Mouse (Mus musculus) heart, adult 2 months (tissue): Measurements from ENCODE around the gene C1qb. TPM values are rescaled to one million over a fixed set of nuclear protein-coding genes. Genes with fewer than 3 reads are reported as not detected.

Source experiments
- DNase-seq, 2 experiments: peaks; one replicate each; pipeline ENCODE4 v3.0.0; 2021
- H3K27ac ChIP-seq: fragments of 200-600 bp; 2 replicates; pipeline ENCODE4 v1.8.1; 2022
- H3K27me3 ChIP-seq: fragments of 200-500 bp; 2 replicates; pipeline ENCODE4 v1.6.1; 2012; ENCODE audit warnings: mild to moderate bottlenecking, low read length, inconsistent platforms, mixed read lengths; ENCODE audit not compliant: control insufficient read depth, insufficient read depth
- H3K36me3 ChIP-seq: fragments of 200-500 bp; 2 replicates; pipeline ENCODE4 v1.6.1; 2012; ENCODE audit warnings: low read length, inconsistent platforms; ENCODE audit not compliant: control insufficient read depth, insufficient read depth
- H3K4me1 ChIP-seq: fragments of 200-500 bp; 2 replicates; pipeline ENCODE4 v1.6.1; 2011; ENCODE audit warnings: low read length; ENCODE audit not compliant: control insufficient read depth, insufficient read depth
- H3K4me3 ChIP-seq: fragments of 200-600 bp; 2 replicates; pipeline ENCODE4 v1.8.1; 2022
- H3K79me2 ChIP-seq: fragments of 200-500 bp; replicated peaks from 2 replicates; pipeline ENCODE4 v1.6.1; 2012; ENCODE audit warnings: mild to moderate bottlenecking, inconsistent platforms, low read length, moderate library complexity, mixed read lengths; ENCODE audit not compliant: control insufficient read depth, insufficient read depth
- H3K9ac ChIP-seq: fragments of 200-500 bp; 2 replicates; pipeline ENCODE4 v1.6.1; 2012; ENCODE audit warnings: low read depth, mild to moderate bottlenecking, control low read depth, inconsistent platforms, low read length, mixed read lengths
- CTCF ChIP-seq: fragments of 200-600 bp; IDR thresholded peaks from 2 replicates; pipeline ENCODE4 v1.8.1; 2022; ENCODE audit warnings: antibody characterized with exemption, mild to moderate bottlenecking, moderate library complexity
- EP300 ChIP-seq: fragments of 200-500 bp; IDR thresholded peaks from 2 replicates; pipeline ENCODE4 v1.6.1; 2011; ENCODE audit warnings: low read depth, low read length, control low read depth; ENCODE audit not compliant: insufficient read depth
- POLR2A ChIP-seq: fragments of 200-500 bp; IDR thresholded peaks from 2 replicates; pipeline ENCODE4 v1.6.1; 2011; ENCODE audit warnings: mild to moderate bottlenecking, low read depth, low read length, control low read depth; ENCODE audit not compliant: insufficient read depth
- WGBS: fragments of 180-500 bp; shearing (Covaris S2); methylation state at CpG from one replicate; pipeline ENCODE4 v1.1.7; 2018; 5-methylcytosine and 5-hydroxymethylcytosine counted together
- intact Hi-C: fragments of 180-260 bp; cut with DNase I; formaldehyde crosslinking; loops from one replicate; pipeline ENCODE4 v1.15.1; 2025
- polyA plus RNA-seq: library from polyadenylated mRNA; depleted of rRNA; stranded (reverse); fragments of >200 nt; gene quantifications from 2 replicates; pipeline ENCODE4 v1.2.3, GENCODE M21; 2012
- total RNA-seq, 2 experiments: library from RNA; stranded (reverse); gene quantifications; 2 replicates each; pipeline ENCODE4 v1.2.3; 2021

Gene C1qb
- total and polyA plus RNA-seq, 3 experiments: 52.8 to 74.0 (median 54.8) TPM

GRCm38 (mm10) chr4:136898084-136898598 lies 12.2 kb upstream of the C1qb start:
- no peaks in the 10 kb centered on the region for H3K4me1 ChIP-seq
- WGBS: 63% methylated on average over 9 of the region's 9 CpGs
- H3K4me3 ChIP-seq: no peak overlapping the region
- DNase-seq: no peak
- H3K27ac ChIP-seq: no peak overlapping the region
- no peak for TF ChIP-seq EP300
- no peak for TF ChIP-seq POLR2A
- no peak for TF ChIP-seq CTCF
- no peaks in the 10 kb centered on the region for H3K36me3 ChIP-seq
- H3K9ac ChIP-seq: no peak overlapping the region
- H3K79me2 ChIP-seq: no peaks in the 10 kb centered on the region
- H3K27me3 ChIP-seq: no peaks in the 10 kb centered on the region; the same call in 1 of the 2 replicates
- intact Hi-C loops: no loop called here

GRCm38 (mm10) chr4:136896461-136896860 lies 10.5 kb upstream of the C1qb start:
- TF ChIP-seq POLR2A: no peak
- no peak for TF ChIP-seq EP300
- TF ChIP-seq CTCF: no peak
- H3K27ac ChIP-seq: no peak overlapping the region
- H3K36me3 ChIP-seq: no peaks in the 10 kb centered on the region
- no peaks in the 10 kb centered on the region for H3K4me1 ChIP-seq
- intact Hi-C loops: no loop called here
- no peaks in the 10 kb centered on the region; the same call in 1 of the 2 replicates for H3K27me3 ChIP-seq
- H3K79me2 ChIP-seq: no peaks in the 10 kb centered on the region
- WGBS: 35% methylated on average over 10 of the region's 10 CpGs
- H3K9ac ChIP-seq: no peak overlapping the region
- no peak overlapping the region for H3K4me3 ChIP-seq
- DNase-seq: peak; percentile 13 to 22

DNA sequence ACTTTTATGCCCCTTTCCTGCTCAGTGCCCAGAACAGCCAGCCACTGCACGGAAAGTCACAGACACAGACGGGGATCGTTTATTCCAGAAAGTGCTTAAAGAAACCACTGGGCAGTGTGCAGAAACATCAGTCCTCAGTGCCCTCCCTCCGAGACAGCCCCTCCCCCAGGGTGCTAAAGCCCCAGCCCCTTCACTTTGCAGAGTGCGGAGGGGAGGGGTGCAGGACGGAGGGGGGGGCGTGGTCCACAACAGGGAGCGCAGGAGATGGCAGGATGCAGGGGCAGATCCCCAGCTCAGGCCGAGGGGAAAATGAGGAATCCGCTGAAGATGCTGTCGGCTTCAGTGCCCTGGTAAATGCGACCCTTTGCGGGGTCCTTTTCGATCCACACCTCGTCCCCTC lies 9.9 kb upstream of the C1qb start:
- Histone ChIP-seq H3K4me3 (no peak overlapping the region), H3K27ac (no peak overlapping the region), H3K79me2 (no peaks in the 10 kb centered on the region), H3K4me1 (no peaks in the 10 kb centered on the region), H3K27me3 (no peaks in the 10 kb centered on the region; the same call in 1 of the 2 replicates), H3K36me3 (no peaks in the 10 kb centered on the region), H3K9ac (no peak overlapping the region)
- TF ChIP-seq CTCF (no peak), POLR2A (0 out of 2 replicates have a peak, but pooled peaks have one; percentile 14), EP300 (no peak)
- DNase-seq: peak; percentile 36 to 44
- intact Hi-C loops: no loop called here
- 6% methylated on average over 15 of the region's 15 CpGs for WGBS

DNA sequence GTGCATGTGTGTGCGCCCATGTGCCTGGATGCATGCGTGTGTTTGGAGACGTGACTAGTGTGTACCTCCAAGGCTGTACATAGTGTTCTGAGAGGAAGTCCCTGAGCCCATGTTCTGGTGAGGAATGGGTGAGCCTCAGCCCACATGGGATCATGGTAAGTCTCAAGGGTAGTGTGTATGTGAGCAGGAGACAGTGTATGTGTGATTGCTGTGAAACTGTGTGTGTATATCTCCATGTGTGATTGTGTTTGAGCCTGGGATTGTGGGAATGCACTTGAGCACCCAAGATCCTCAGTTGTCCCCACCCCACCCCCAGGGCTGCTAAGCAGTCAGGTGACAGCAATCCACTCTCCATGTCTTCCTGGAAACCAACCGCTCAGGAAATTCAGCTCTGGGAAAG lies 8.8 kb upstream of the C1qb start:
- Histone ChIP-seq H3K27ac (no peak overlapping the region), H3K4me3 (no peak overlapping the region), H3K4me1 (no peaks in the 10 kb centered on the region), H3K36me3 (no peaks in the 10 kb centered on the region), H3K79me2 (no peaks in the 10 kb centered on the region), H3K27me3 (peaks cover 1% of the 10 kb centered on the region; the same call in 1 of the 2 replicates), H3K9ac (no peak overlapping the region)
- WGBS: 56% methylated on average over 4 of the region's 4 CpGs
- intact Hi-C loops: loop anchor here (1.0 kb wide), 1 partner anchor 177 kb away; no protein-coding TSS in a partner anchor
- TF ChIP-seq CTCF (no peak), POLR2A (0 out of 2 replicates have a peak, but pooled peaks have one; percentile 9)
- peak in 1 of 2 experiments; percentile 20 for DNase-seq

DNA sequence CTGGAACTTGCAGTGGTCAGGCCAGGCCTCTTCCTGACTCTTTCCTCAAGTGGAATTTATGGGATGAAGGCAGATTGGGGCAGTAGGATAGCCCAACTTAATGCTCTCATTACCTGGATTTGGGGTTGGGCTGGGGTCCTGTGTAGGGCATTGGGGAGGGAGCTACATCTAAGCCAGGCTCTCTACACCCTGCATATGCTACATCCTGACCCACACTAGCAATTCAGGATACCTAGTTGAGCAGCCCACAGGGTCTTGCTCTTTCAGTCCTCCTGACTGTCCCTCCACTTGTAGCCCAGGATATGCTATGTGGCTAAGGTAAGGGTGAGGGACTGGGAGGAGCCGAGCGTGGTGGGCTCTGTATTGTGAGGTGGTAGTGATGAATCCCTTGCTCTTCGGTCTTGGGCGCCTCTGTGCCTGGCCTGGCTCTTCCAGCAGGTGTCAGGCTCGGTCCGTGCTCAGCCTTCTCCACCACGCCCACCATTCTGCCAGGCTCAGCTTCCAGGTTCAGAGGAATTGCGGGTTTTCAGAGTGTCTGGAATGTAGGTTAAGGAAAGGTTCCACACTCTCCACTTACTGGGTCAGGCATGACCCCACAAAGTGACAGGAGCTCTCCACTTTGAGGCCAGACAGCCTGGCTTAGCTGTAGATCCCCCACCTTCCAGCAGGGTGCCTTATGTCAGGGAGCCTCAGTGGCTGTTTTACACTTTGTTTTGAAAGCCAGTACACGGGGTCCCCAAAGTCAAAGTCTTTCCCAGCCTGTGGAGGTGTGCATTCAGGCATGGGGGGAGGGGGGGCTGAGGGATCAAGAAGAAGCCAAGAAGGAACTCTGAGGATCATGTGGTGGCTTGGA lies 7.9 kb upstream of the C1qb start:
- H3K4me1 ChIP-seq: no peaks in the 10 kb centered on the region
- H3K27me3 ChIP-seq: peaks cover 1% of the 10 kb centered on the region; the same call in 1 of the 2 replicates
- H3K79me2 ChIP-seq: no peaks in the 10 kb centered on the region
- no peak overlapping the region for H3K9ac ChIP-seq
- H3K4me3 ChIP-seq: no peak overlapping the region
- no peaks in the 10 kb centered on the region for H3K36me3 ChIP-seq
- 4% methylated on average over 9 of the region's 9 CpGs for WGBS
- intact Hi-C loops: loop anchor here (1.0 kb wide), 1 partner anchor 178 kb away; no protein-coding TSS in a partner anchor
- no peak for TF ChIP-seq POLR2A
- TF ChIP-seq EP300: no peak
- peak; percentile 67 for TF ChIP-seq CTCF
- no peak overlapping the region for H3K27ac ChIP-seq
- DNase-seq: peak; percentile 42 to 53

DNA sequence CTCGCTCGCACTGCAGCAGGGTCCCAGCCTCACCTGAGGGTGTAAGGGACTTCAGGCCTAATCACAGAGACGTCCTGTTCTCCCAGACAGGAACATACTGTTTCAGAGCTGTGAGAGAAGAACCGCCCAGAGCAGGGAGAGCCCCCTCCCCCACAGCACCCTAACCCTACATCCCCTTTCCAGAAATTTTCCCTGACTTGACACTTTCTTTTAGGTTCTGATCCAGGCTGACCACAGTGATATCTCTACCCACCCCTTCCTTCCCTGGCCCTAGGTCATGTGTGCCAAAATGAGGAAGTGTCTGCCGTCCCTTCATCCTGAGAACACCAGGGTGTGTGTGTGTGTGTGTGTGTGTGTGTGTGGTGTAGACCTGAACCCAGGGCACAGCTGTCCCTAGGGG lies 6.8 kb upstream of the C1qb start, which contains the start of gene C1qc:
TSS of gene C1qc (minus strand) at position 255 of the 400 bp plus-strand sequence.
- peak; percentile 28 to 57 for DNase-seq
- H3K27ac ChIP-seq: peak within 1 kb of the TSS; percentile 20; the same call in 1 of the 2 replicates
- H3K27me3 ChIP-seq: peaks cover 1% of the 10 kb centered on the region; the same call in 1 of the 2 replicates
- WGBS: 47% methylated on average over 5 of the region's 5 CpGs
- peak within 1 kb of the TSS; percentile 42; the same call in 1 of the 2 replicates for H3K9ac ChIP-seq
- no peaks in the 10 kb centered on the region for H3K4me1 ChIP-seq
- no peaks in the 10 kb centered on the region for H3K36me3 ChIP-seq
- no peaks in the 10 kb centered on the region for H3K79me2 ChIP-seq
- intact Hi-C loops: no loop called here
- H3K4me3 ChIP-seq: no peak within 1 kb of the TSS
- no peak for TF ChIP-seq CTCF
- TF ChIP-seq POLR2A: peak; percentile 44
- TF ChIP-seq EP300: peak; percentile 42; the same call in 1 of the 2 replicates
